Mouse (Mus musculus) activated CD4-positive, CD25-positive, alpha-beta regulatory T cell (primary cell): ENCODE data around the gene Tex101. TPM values are rescaled to one million over a fixed set of nuclear protein-coding genes. Genes with fewer than 3 reads are reported as not detected.

Experiments
- polyA plus RNA-seq, 2 experiments: library from polyadenylated mRNA; unstranded; fragments of 100-300 nt; shearing (Covaris generic); gene quantifications; one replicate each; pipeline ENCODE4 v1.2.1; 2017

Tex101 gene
- polyA plus RNA-seq = not detected

GRCm38 (mm10) chr7:24676575-24676974 is at the start of gene Tex101:
Tex101 (minus strand) TSS chr7:24676675.

GRCm38 (mm10) chr7:24708832-24709292 is 32.4 kb upstream of the Tex101 start, which contains the start of gene BC049730:
BC049730 (plus strand) TSS chr7:24709242.

GRCm38 (mm10) chr7:24636264-24636663 is 40.2 kb downstream of the Tex101 start, which contains the start of gene Lypd3:
Lypd3 (plus strand) TSS chr7:24636550.

Other genes starting within 250 kb of the Tex101 start
- gene Irgc1, start 224.4 kb downstream of the Tex101 start, polyA plus RNA-seq = under 1 TPM in 1 of 2 experiments, not detected in 1; 0.10 TPM
- gene Plaur, start 214.2 kb downstream of the Tex101 start, polyA plus RNA-seq = 1 to 10 TPM in 1 of 2 experiments, under 1 TPM in 1; 0.31 to 3.7 TPM
- gene Cadm4, start 194.7 kb downstream of the Tex101 start, polyA plus RNA-seq = under 1 TPM in 1 of 2 experiments, not detected in 1; 0.25 TPM
- 1 to 10 TPM; 1.3 to 2.3 TPM for gene Zfp428, start 169.7 kb downstream of the Tex101 start, polyA plus RNA-seq
- under 1 TPM in 1 of 2 experiments, not detected in 1; 0.17 TPM for gene AC161166.1, start 164.2 kb downstream of the Tex101 start, polyA plus RNA-seq
- 1 to 10 TPM; 1.8 to 3.9 TPM for gene Irgq, start 146.0 kb downstream of the Tex101 start, polyA plus RNA-seq
- not detected for gene Pinlyp, start 130.6 kb downstream of the Tex101 start, polyA plus RNA-seq
- 10 to 100 TPM; 46.1 to 52.3 TPM for gene Xrcc1, start 130.4 kb downstream of the Tex101 start, polyA plus RNA-seq
- gene Ethe1, start 89.1 kb downstream of the Tex101 start, polyA plus RNA-seq = 10 to 100 TPM; 19.5 to 23.5 TPM
- under 1 TPM; 0.28 to 0.32 TPM for gene Zfp575, start 89.0 kb downstream of the Tex101 start, polyA plus RNA-seq
- under 1 TPM; 0.50 to 0.64 TPM for gene Phldb3, start 65.9 kb downstream of the Tex101 start, polyA plus RNA-seq
- not detected for gene Lypd3, start 40.1 kb downstream of the Tex101 start, polyA plus RNA-seq
- not detected for gene BC049730, start 32.6 kb upstream of the Tex101 start, polyA plus RNA-seq
- gene Gm4763, start 50.2 kb upstream of the Tex101 start, polyA plus RNA-seq = not detected
- under 1 TPM in 1 of 2 experiments, not detected in 1; 0.15 TPM for gene Cd177, start 83.6 kb upstream of the Tex101 start, polyA plus RNA-seq
- gene Ceacam10, start 100.5 kb upstream of the Tex101 start, polyA plus RNA-seq = not detected
- gene Gm9844, start 185.5 kb upstream of the Tex101 start, polyA plus RNA-seq = 10 to 100 TPM; 39.3 to 42.0 TPM
- gene Lypd4, start 193.3 kb upstream of the Tex101 start, polyA plus RNA-seq = not detected
- gene Dmrtc2, start 193.4 kb upstream of the Tex101 start, polyA plus RNA-seq = under 1 TPM in 1 of 2 experiments, not detected in 1; 0.17 TPM
- 1,000 to 10,000 TPM; 3,085 to 5,627 TPM for gene Rps19, start 207.7 kb upstream of the Tex101 start, polyA plus RNA-seq
- gene Cd79a, start 220.7 kb upstream of the Tex101 start, polyA plus RNA-seq = 10 to 100 TPM in 1 of 2 experiments, 1 to 10 TPM in 1; 8.8 to 22.2 TPM
- gene Arhgef1, start 226.2 kb upstream of the Tex101 start, polyA plus RNA-seq = 1,000 to 10,000 TPM; 1,309 to 1,330 TPM